8 mouse cellular contexts compared by ENCODE assay signal in the genomic region with DNA sequence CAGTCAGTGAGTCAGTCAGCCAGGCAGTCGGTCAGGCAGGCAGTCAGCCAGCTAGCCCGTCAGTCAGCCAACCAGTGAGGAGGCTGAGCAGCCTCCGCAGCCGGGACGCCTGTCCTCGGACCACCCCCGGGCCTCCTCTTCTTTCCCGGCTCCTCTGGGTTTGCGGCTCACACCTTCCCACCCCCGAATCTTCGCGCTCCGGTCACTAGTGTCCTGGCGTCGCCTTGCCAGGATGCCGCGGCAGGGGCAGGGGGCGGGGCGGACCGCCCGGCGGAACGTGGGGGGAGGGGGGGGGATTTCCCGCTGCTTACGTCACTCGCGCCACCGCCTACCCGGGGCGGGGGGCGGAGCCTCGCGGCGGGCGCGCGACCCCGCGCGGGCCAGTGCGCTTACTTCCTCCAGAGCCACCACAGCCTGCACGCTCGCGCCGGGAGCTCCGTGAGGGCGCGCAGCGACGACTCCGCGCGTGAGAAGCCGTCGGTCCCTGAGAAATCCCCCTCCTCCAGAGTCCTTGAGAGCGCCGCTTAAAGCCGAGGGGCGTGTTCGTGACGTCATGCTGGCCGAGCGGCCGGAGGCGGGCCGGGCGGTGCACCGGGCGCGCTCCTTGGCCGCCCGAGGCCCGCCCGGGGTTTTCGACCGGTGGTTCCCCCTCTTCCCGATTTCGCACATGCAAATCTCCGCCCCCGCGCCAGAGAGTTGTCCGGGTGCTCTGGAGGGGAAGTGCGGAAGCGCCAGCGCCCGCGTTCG. TPM values are rescaled to one million over a fixed set of nuclear protein-coding genes. Genes with fewer than 3 reads are reported as not detected.
DNase-seq lines count a peak whose midpoint lies in the region; ATAC-seq and TF ChIP-seq lines count a peak whose summit lies in the region.

A gene (minus strand): TSS at position 211 of the 747 bp plus-strand sequence.

- no peak for TF ChIP-seq EP300 in liver, embryonic 14.5 days (IDR thresholded peaks at IDR 0.05; ENCODE audit: low read depth)
- no peak for TF ChIP-seq EP300 in stomach, postnatal 0 days (optimal IDR thresholded peaks at IDR 0.05)

- H3K27me3 ChIP-seq in forebrain, embryonic 10.5 days (ENCODE audit: poor library complexity, severe bottlenecking): peaks cover 45% of the 10 kb centered on the region
- no peaks in the 10 kb centered on the region for H3K27me3 ChIP-seq in heart, embryonic 15.5 days
- peaks cover 22% of the 10 kb centered on the region for H3K27me3 ChIP-seq in liver, embryonic 14.5 days (ENCODE audit: control insufficient read depth, insufficient read depth, low read length)
- no peaks in the 10 kb centered on the region for H3K27me3 ChIP-seq in neural tube, embryonic 11.5 days (ENCODE audit: control insufficient read depth, insufficient read depth, low read length)
- H3K27me3 ChIP-seq in stomach, postnatal 0 days (ENCODE audit: control insufficient read depth, insufficient read depth, low read length): no peaks in the 10 kb centered on the region

- no peaks in the 10 kb centered on the region for H3K4me1 ChIP-seq in brown adipose tissue, adult 24 weeks (ENCODE audit: control insufficient read depth, insufficient read depth, insufficient read length, low read length)
- peaks cover 12% of the 10 kb centered on the region for H3K4me1 ChIP-seq in forebrain, embryonic 10.5 days
- H3K4me1 ChIP-seq in heart, embryonic 15.5 days (replicated peaks): peaks cover 13% of the 10 kb centered on the region
- H3K4me1 ChIP-seq in liver, embryonic 14.5 days (replicated peaks; ENCODE audit: control insufficient read depth in 2 of 2, insufficient read depth in 2 of 2, low read length in 1 of 2): no peaks in the 10 kb centered on the region
- no peaks in the 10 kb centered on the region for H3K4me1 ChIP-seq in neural tube, embryonic 11.5 days (ENCODE audit: control insufficient read depth, insufficient read depth, low read length)
- no peaks in the 10 kb centered on the region for H3K4me1 ChIP-seq in stomach, postnatal 0 days (replicated peaks; ENCODE audit: control insufficient read depth, insufficient read depth)

- peak within 1 kb of the TSS; percentile 82 for H3K9ac ChIP-seq in heart, embryonic 15.5 days
- H3K9ac ChIP-seq in liver, embryonic 14.5 days (replicated peaks): peak within 1 kb of the TSS; percentile 65
- H3K9ac ChIP-seq in neural tube, embryonic 11.5 days (ENCODE audit: low read length): peak within 1 kb of the TSS; percentile 73
- H3K9ac ChIP-seq in stomach, postnatal 0 days (ENCODE audit: low read length): peak within 1 kb of the TSS; percentile 81

- peak; percentile 91 for ATAC-seq in heart, embryonic 15.5 days (replicated peaks; ENCODE audit: insufficient number of reproducible peaks, insufficient read depth, low FRiP score, low read depth)
- ATAC-seq in liver, embryonic 14.5 days (ENCODE audit: insufficient read depth): peak; percentile 82
- peak; percentile 89 for ATAC-seq in neural tube, embryonic 11.5 days (ENCODE audit: insufficient read depth, low FRiP score, low TSS enrichment)
- peak; percentile 94 for ATAC-seq in stomach, postnatal 0 days (ENCODE audit: low FRiP score, low TSS enrichment)

- H3K4me3 ChIP-seq in brown adipose tissue, adult 24 weeks (ENCODE audit: insufficient read depth, low read depth, low read length): peak within 1 kb of the TSS; percentile 97
- H3K4me3 ChIP-seq in forebrain, embryonic 10.5 days: peak within 1 kb of the TSS; percentile 82
- H3K4me3 ChIP-seq in heart, embryonic 15.5 days: peak within 1 kb of the TSS; percentile 80
- peak within 1 kb of the TSS; percentile 78 to 81 for H3K4me3 ChIP-seq in liver, embryonic 14.5 days (ENCODE audit: insufficient read depth in 1 of 2, low read depth in 2 of 2, low read length in 2 of 2)
- peak within 1 kb of the TSS; percentile 73 for H3K4me3 ChIP-seq in neural tube, embryonic 11.5 days (ENCODE audit: low read depth, low read length)
- peak within 1 kb of the TSS; percentile 78 for H3K4me3 ChIP-seq in stomach, postnatal 0 days (ENCODE audit: low read depth, low read length)

- WGBS in forebrain, embryonic 10.5 days: under 1% methylated on average over 88 of the region's 88 CpGs
- WGBS in heart, embryonic 15.5 days: under 1% methylated on average over 84 of the region's 88 CpGs
- 0% methylated on average over 79 of the region's 88 CpGs for WGBS in liver, embryonic 14.5 days (ENCODE audit: insufficient replicate concordance)
- under 1% methylated on average over 70 of the region's 88 CpGs for WGBS in neural tube, embryonic 11.5 days
- under 1% methylated on average over 60 of the region's 88 CpGs for WGBS in stomach, postnatal 0 days

- DNase-seq in CD4-positive, CD25-positive, alpha-beta regulatory T cell, adult 2 months (ENCODE audit: low read depth, low spot score): peak; percentile 95
- DNase-seq in forebrain, embryonic 10.5 days (ENCODE audit: extremely low spot score, low spot score): peak; percentile 86
- DNase-seq in kidney, postnatal 25 days: peak; percentile 92 to 95
- DNase-seq in liver, embryonic 14.5 days (ENCODE audit: low read depth in 3 of 3, low spot score in 3 of 3): peak; percentile 35 to 55 (median 46)
- DNase-seq in neural tube, embryonic 11.5 days (ENCODE audit: low spot score): peak; percentile 91
- peak; percentile 89 for DNase-seq in stomach, postnatal 0 days (ENCODE audit: low spot score)

- H3K4me2 ChIP-seq in heart, embryonic 15.5 days: peak within 1 kb of the TSS; percentile 79
- peak within 1 kb of the TSS; percentile 83 for H3K4me2 ChIP-seq in liver, embryonic 14.5 days (ENCODE audit: low read depth)
- peak within 1 kb of the TSS; percentile 81 for H3K4me2 ChIP-seq in neural tube, embryonic 11.5 days (ENCODE audit: low read depth)
- H3K4me2 ChIP-seq in stomach, postnatal 0 days (replicated peaks; ENCODE audit: low read depth): peak within 1 kb of the TSS; percentile 78

- no peaks in the 10 kb centered on the region; the same call in 1 of the 2 replicates for H3K9me3 ChIP-seq in forebrain, embryonic 10.5 days
- no peaks in the 10 kb centered on the region for H3K9me3 ChIP-seq in heart, embryonic 15.5 days (replicated peaks)
- no peaks in the 10 kb centered on the region for H3K9me3 ChIP-seq in liver, embryonic 14.5 days (ENCODE audit: control insufficient read depth, low read length)
- no peaks in the 10 kb centered on the region for H3K9me3 ChIP-seq in neural tube, embryonic 11.5 days (ENCODE audit: control insufficient read depth, low read length)
- H3K9me3 ChIP-seq in stomach, postnatal 0 days (ENCODE audit: control insufficient read depth, low read length): no peaks in the 10 kb centered on the region

- H3K36me3 ChIP-seq in forebrain, embryonic 10.5 days (replicated peaks): no peaks in the 10 kb centered on the region
- no peaks in the 10 kb centered on the region for H3K36me3 ChIP-seq in heart, embryonic 15.5 days
- no peaks in the 10 kb centered on the region for H3K36me3 ChIP-seq in liver, embryonic 14.5 days (replicated peaks; ENCODE audit: control insufficient read depth, insufficient read depth, low read depth)
- no peaks in the 10 kb centered on the region for H3K36me3 ChIP-seq in neural tube, embryonic 11.5 days (ENCODE audit: control insufficient read depth, insufficient read depth, low read length)
- no peaks in the 10 kb centered on the region for H3K36me3 ChIP-seq in stomach, postnatal 0 days (ENCODE audit: control insufficient read depth, insufficient read depth, low read length)

- TF ChIP-seq CTCF in liver, embryonic 14.5 days (IDR thresholded peaks at IDR 0.05; ENCODE audit: low read depth): no peak
- no peak for TF ChIP-seq CTCF in stomach, postnatal 0 days (IDR thresholded peaks at IDR 0.05; ENCODE audit: low read depth)

- H3K27ac ChIP-seq in brown adipose tissue, adult 24 weeks (replicated peaks; ENCODE audit: low read depth, low read length): peak within 1 kb of the TSS; percentile 100
- H3K27ac ChIP-seq in forebrain, embryonic 10.5 days: peak within 1 kb of the TSS; percentile 93
- peak within 1 kb of the TSS; percentile 99 for H3K27ac ChIP-seq in heart, embryonic 15.5 days
- H3K27ac ChIP-seq in liver, embryonic 14.5 days: peak within 1 kb of the TSS; percentile 31; the same call in 1 of the 2 replicates
- peak within 1 kb of the TSS; percentile 81 for H3K27ac ChIP-seq in neural tube, embryonic 11.5 days (ENCODE audit: low read depth, low read length)
- H3K27ac ChIP-seq in stomach, postnatal 0 days (replicated peaks): peak within 1 kb of the TSS; percentile 98

RNA-seq across cellular contexts. Expression of the gene that starts here (rescaled TPM):
- polyA plus RNA-seq in brown adipose tissue, adult 24 weeks (2012; ENCODE audit: insufficient read depth, insufficient read length, missing spikeins): 1.8 and 3.1 TPM in 2 replicates
- 0.53 and 0.71 TPM in 2 replicates for polyA plus RNA-seq in forebrain, embryonic 10.5 days (2016; fragmentation: Nextera tagmentation; extraction: Ambion mirVana)
- 1.3 and 1.4 TPM in 2 replicates for polyA plus RNA-seq in heart, embryonic 15.5 days (2015; fragmentation: Nextera tagmentation; extraction: Ambion mirVana)
- 0.52 and 0.55 TPM in 2 replicates for polyA plus RNA-seq in liver, embryonic 14.5 days (2012; rRNA removed)
- 0.37 and 0.52 TPM in 2 replicates for polyA plus RNA-seq in liver, embryonic 14.5 days (2014; fragmentation: Nextera tagmentation; extraction: Ambion mirVana)
- polyA plus RNA-seq in neural tube, embryonic 11.5 days (2014; fragmentation: Nextera tagmentation; extraction: Ambion mirVana): 0.93 and 0.95 TPM in 2 replicates
- 0.77 and 0.78 TPM in 2 replicates for polyA plus RNA-seq in stomach, postnatal 0 days (2015; fragmentation: Nextera tagmentation; extraction: Ambion mirVana)

Comparison
In these comparisons a context has a peak if more than half of its experiments do, and no peak if none do; other contexts are left out.
1. Peak in every context shown above with its lines: DNase-seq, ATAC-seq, H3K4me3 ChIP-seq and H3K27ac ChIP-seq.
2. Peak in DNase-seq, H3K4me3 ChIP-seq and H3K27ac ChIP-seq in forebrain, embryonic 10.5 days; RNA of the gene not detected or under 1 TPM.
3. Peak in DNase-seq, ATAC-seq, H3K4me3 ChIP-seq, H3K27ac ChIP-seq, H3K9ac ChIP-seq and H3K4me2 ChIP-seq in liver, embryonic 14.5 days; RNA of the gene not detected or under 1 TPM.
4. Peak in DNase-seq, ATAC-seq, H3K4me3 ChIP-seq, H3K27ac ChIP-seq, H3K9ac ChIP-seq and H3K4me2 ChIP-seq in neural tube, embryonic 11.5 days; RNA of the gene not detected or under 1 TPM.
5. Peak in DNase-seq, ATAC-seq, H3K4me3 ChIP-seq, H3K27ac ChIP-seq, H3K9ac ChIP-seq and H3K4me2 ChIP-seq in stomach, postnatal 0 days; RNA of the gene not detected or under 1 TPM.
6. H3K27ac ChIP-seq: peak in every context shown above with its lines; median percentile 100 in brown adipose tissue, adult 24 weeks; 99 in heart, embryonic 15.5 days; 98 in stomach, postnatal 0 days; 93 in forebrain, embryonic 10.5 days; 81 in neural tube, embryonic 11.5 days; 31 in liver, embryonic 14.5 days.